Mouse (Mus musculus): ENCODE results near the gene Abhd17a. TPM values are rescaled to one million over a fixed set of nuclear protein-coding genes. Genes with fewer than 3 reads are reported as not detected.

Gene Abhd17a
- total and polyA plus RNA-seq, 3 experiments = 37.2 to 49.1 (median 48.0) TPM

GRCm38 (mm10) chr10:80586407-80587304, 3.5 kb downstream of the Abhd17a start:
- Histone ChIP-seq H3K27ac (ENCODE audit: insufficient read depth, low read depth) (no peak overlapping the region), H3K27me3 (replicated peaks) (no peaks in the 10 kb centered on the region), H3K9me3 (replicated peaks; ENCODE audit: low read length) (no peaks in the 10 kb centered on the region), H3K4me3 (replicated peaks in 1 of 3; ENCODE audit: low read depth in 2 of 3, low read length in 2 of 3, poor library complexity in 1 of 3) (no peak overlapping the region), H3K79me2 (replicated peaks; ENCODE audit: control insufficient read depth, extremely low read depth, insufficient read depth, poor library complexity, severe bottlenecking) (peaks cover 20% of the 10 kb centered on the region), H3K4me1 (ENCODE audit: control insufficient read depth in 1 of 2, insufficient read depth in 2 of 2) (peaks cover 29 to 75% of the 10 kb centered on the region in 2 experiments), H3K9ac (ENCODE audit: insufficient read depth, low read depth) (no peak overlapping the region), H3K4me2 (ENCODE audit: insufficient read depth, low read depth, poor library complexity, severe bottlenecking) (no peak overlapping the region; the same call in 1 of the 2 replicates), H3K36me3 (replicated peaks in 1 of 2; ENCODE audit: control insufficient read depth in 1 of 2, insufficient read depth in 1 of 2, low read length in 1 of 2) (peaks cover 31 to 56% of the 10 kb centered on the region in 2 experiments)
- dilution Hi-C loops (cut with MboI; ENCODE audit: extremely low pct_ligation_motif_present, extremely low pct_unique_long_range_greater_than_20kb, low sequenced_read_pairs) = no loop called here
- no peak for DNase-seq (ENCODE audit: extremely low read depth)
- TF ChIP-seq RCOR1 (conservative IDR thresholded peaks at IDR 0.05; ENCODE audit: low read depth, low read length) = no peak
- no peak for TF ChIP-seq MAZ (IDR thresholded peaks at IDR 0.05; ENCODE audit: low read depth, low read length)
- TF ChIP-seq ZNF384 (IDR thresholded peaks at IDR 0.05; ENCODE audit: low read depth, low read length) = no peak
- no peak for TF ChIP-seq USF2 (conservative IDR thresholded peaks at IDR 0.05; ENCODE audit: low read depth, low read length)
- no peak for TF ChIP-seq ELF1 (IDR thresholded peaks at IDR 0.05; ENCODE audit: low read depth, low read length)
- no peak for TF ChIP-seq JUN (IDR thresholded peaks at IDR 0.05; ENCODE audit: insufficient read depth, low read depth, low read length)
- TF ChIP-seq MYC (IDR thresholded peaks at IDR 0.05; ENCODE audit: low read depth, low read length) = no peak
- TF ChIP-seq TBP (conservative IDR thresholded peaks at IDR 0.05; ENCODE audit: low read depth, low read length) = no peak
- TF ChIP-seq CTCF (conservative IDR thresholded peaks at IDR 0.05 in 1 of 2, IDR thresholded peaks at IDR 0.05 in 1 of 2; ENCODE audit: low read depth in 2 of 2, low read length in 2 of 2) = no peak
- TF ChIP-seq CHD2 (IDR thresholded peaks at IDR 0.05; ENCODE audit: low read length) = no peak
- no peak for TF ChIP-seq ZC3H11A (IDR thresholded peaks at IDR 0.05; ENCODE audit: low read depth, low read length)
- TF ChIP-seq ETS1 (conservative IDR thresholded peaks at IDR 0.05; ENCODE audit: low read depth, low read length) = no peak
- no peak for TF ChIP-seq MAX (IDR thresholded peaks at IDR 0.05; ENCODE audit: low read length)
- TF ChIP-seq POLR2AphosphoS2 (IDR thresholded peaks at IDR 0.05; ENCODE audit: low read depth, low read length) = no peak
- TF ChIP-seq NRF1 (IDR thresholded peaks at IDR 0.05; ENCODE audit: low read depth, low read length) = no peak
- no peak for TF ChIP-seq JUND (conservative IDR thresholded peaks at IDR 0.05; ENCODE audit: low read depth, low read length)
- no peak for TF ChIP-seq NELFE (IDR thresholded peaks at IDR 0.05; ENCODE audit: low read depth, low read length)
- in situ Hi-C loops (cut with MboI; ENCODE audit: low pct_ligation_motif_present, low pct_unique_long_range_greater_than_20kb, low sequenced_read_pairs) = no loop called here

DNA sequence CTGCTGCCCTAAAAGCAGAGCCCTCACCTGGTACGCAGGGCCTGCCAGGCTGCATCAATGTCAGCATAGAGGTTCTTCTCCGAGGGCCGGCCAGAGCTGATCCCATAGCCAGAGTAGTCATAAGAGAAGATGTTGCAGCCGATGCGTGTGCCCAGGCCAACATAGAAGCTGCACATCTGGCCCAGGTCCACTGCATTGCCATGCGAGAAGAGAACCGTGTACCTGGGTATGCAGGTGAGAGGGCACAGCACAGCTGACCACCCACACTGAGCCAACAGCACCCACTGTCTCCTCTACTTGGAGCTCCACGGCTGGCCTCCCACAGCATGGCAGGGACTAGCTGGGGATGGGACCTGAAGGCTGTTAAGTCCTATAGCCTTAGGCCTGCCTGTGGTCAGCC, 4.6 kb downstream of the Abhd17a start:
- no peak overlapping the region for H3K27ac ChIP-seq (ENCODE audit: insufficient read depth, low read depth)
- no peak overlapping the region for H3K4me2 ChIP-seq (ENCODE audit: insufficient read depth, low read depth, poor library complexity, severe bottlenecking)

More for the DNA sequence above, 4.6 kb downstream of the Abhd17a start:
- dilution Hi-C loops (cut with MboI; ENCODE audit: extremely low pct_ligation_motif_present, extremely low pct_unique_long_range_greater_than_20kb, low sequenced_read_pairs) = no loop called here
- in situ Hi-C loops (cut with MboI; ENCODE audit: low pct_ligation_motif_present, low pct_unique_long_range_greater_than_20kb, low sequenced_read_pairs) = no loop called here
- peaks cover 20% of the 10 kb centered on the region for H3K79me2 ChIP-seq (replicated peaks; ENCODE audit: control insufficient read depth, extremely low read depth, insufficient read depth, poor library complexity, severe bottlenecking)
- H3K9me3 ChIP-seq (replicated peaks; ENCODE audit: low read length) = no peaks in the 10 kb centered on the region
- H3K27me3 ChIP-seq (replicated peaks) = no peaks in the 10 kb centered on the region
- TF ChIP-seq JUN (IDR thresholded peaks at IDR 0.05; ENCODE audit: insufficient read depth, low read depth, low read length) (no peak), CTCF (conservative IDR thresholded peaks at IDR 0.05 in 1 of 2, IDR thresholded peaks at IDR 0.05 in 1 of 2; ENCODE audit: low read depth in 2 of 2, low read length in 2 of 2) (no peak), MAX (IDR thresholded peaks at IDR 0.05; ENCODE audit: low read length) (no peak), UBTF (IDR thresholded peaks at IDR 0.05; ENCODE audit: low read depth, low read length) (no peak), MEF2A (IDR thresholded peaks at IDR 0.05; ENCODE audit: borderline replicate concordance, low read depth, low read length) (no peak), GABPA (IDR thresholded peaks at IDR 0.05; ENCODE audit: insufficient replicate concordance, low read depth, low read length) (no peak), CHD2 (IDR thresholded peaks at IDR 0.05; ENCODE audit: low read length) (no peak), RAD21 (IDR thresholded peaks at IDR 0.05; ENCODE audit: low read depth, low read length) (no peak)
- no peak for DNase-seq (ENCODE audit: extremely low read depth)
- no peak overlapping the region for H3K9ac ChIP-seq (ENCODE audit: insufficient read depth, low read depth)
- no peak overlapping the region for H3K4me3 ChIP-seq (replicated peaks in 1 of 3; ENCODE audit: low read depth in 2 of 3, low read length in 2 of 3, poor library complexity in 1 of 3)
- H3K4me1 ChIP-seq (ENCODE audit: control insufficient read depth in 1 of 2, insufficient read depth in 2 of 2) = peaks cover 33 to 84% of the 10 kb centered on the region in 2 experiments
- peaks cover 31 to 63% of the 10 kb centered on the region in 2 experiments for H3K36me3 ChIP-seq (replicated peaks in 1 of 2; ENCODE audit: control insufficient read depth in 1 of 2, insufficient read depth in 1 of 2, low read length in 1 of 2)

All from CH12.LX (cell line).